Mouse (Mus musculus) heart, postnatal 25 days (tissue): ENCODE measurements around the gene Ms4a10. TPM values are rescaled to one million over a fixed set of nuclear protein-coding genes. Genes with fewer than 3 reads are reported as not detected.

Source experiments
- DNase-seq: peaks from one replicate; pipeline ENCODE4 v3.0.0; 2022; ENCODE audit warnings: low spot score
- intact Hi-C: fragments of 180-260 bp; cut with DNase I; formaldehyde crosslinking; loops from one replicate; pipeline ENCODE4 v1.15.1; 2025
- total RNA-seq, 2 experiments: library from RNA; stranded (reverse); gene quantifications; 2 replicates each; pipeline ENCODE4 v1.2.3; 2021

The Ms4a10 gene
- total RNA-seq, 2 experiments from 2014 or later, result not detected

GRCm38 (mm10) chr19:10924220-10924619 is 50.2 kb downstream of the Ms4a10 start:
- DNase-seq, result no peak

DNA sequence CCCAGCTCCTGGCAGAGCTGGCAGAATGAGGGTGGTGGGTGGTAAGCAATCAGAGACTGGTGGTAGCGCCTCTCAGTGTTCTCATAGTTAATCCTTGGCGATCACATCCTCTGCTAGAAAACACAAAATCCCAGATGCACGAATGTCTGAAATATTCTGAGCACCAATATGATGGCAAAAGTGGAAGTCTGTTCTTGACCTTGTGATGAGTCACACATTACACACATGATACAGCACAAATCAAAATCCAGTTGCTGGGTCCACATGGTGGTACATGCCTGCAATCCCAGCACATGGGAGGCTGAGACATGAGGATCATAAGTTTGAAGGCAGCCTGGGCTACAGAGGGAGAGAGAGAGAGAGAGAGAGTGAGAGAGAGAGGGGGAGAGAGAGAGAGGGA is 53.4 kb downstream of the Ms4a10 start:
- no peak for DNase-seq
- intact Hi-C loops, result no loop called here

More at GRCm38 (mm10) chr19:10924220-10924619, 50.2 kb downstream of the Ms4a10 start:
- intact Hi-C loops, result no loop called here

- DNase-seq, result no peak
- intact Hi-C loops, result no loop called here
Observed at GRCm38 (mm10) chr19:10920532-10920931, 53.9 kb downstream of the Ms4a10 start, which contains the start of gene Zp1. Gene Zp1, minus strand, starts transcription at chr19:10920632.

- no peak for DNase-seq
- intact Hi-C loops, result no loop called here
Observed at GRCm38 (mm10) chr19:10918321-10918991, 56.0 kb downstream of the Ms4a10 start.

- intact Hi-C loops, result no loop called here
Observed at GRCm38 (mm10) chr19:10916506-10916905, 58.0 kb downstream of the Ms4a10 start.

GRCm38 (mm10) chr19:10914870-10915269 is 59.6 kb downstream of the Ms4a10 start:
- intact Hi-C loops, result no loop called here
- no peak for DNase-seq

More at GRCm38 (mm10) chr19:10916506-10916905, 58.0 kb downstream of the Ms4a10 start:
- no peak for DNase-seq

DNA sequence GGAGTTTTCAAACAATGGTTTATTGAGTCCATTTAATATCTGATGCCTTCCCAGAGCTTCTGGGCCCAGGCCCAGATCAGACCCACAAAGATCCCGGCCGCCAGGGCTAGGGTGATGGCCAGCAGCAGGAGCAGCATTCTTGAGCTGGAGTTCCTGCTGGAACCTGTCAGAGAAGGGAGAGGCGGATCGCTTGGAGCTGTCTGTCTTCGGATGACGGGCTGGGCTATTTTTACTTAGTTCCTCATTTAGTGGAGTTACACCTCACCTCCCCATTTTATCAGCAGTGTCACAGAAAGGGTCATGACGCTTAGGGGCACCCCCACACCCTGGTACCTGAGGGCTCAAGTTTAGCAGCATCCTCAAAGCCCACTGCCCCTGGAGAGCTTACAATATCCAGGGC is 60.2 kb downstream of the Ms4a10 start:
- intact Hi-C loops, result no loop called here
- no peak for DNase-seq

Other genes with a start within 250 kb of the Ms4a10 start
- under 1 TPM; 0.34 to 0.48 TPM for gene Cd5, start 235.7 kb downstream of the Ms4a10 start, total RNA-seq
- under 1 TPM; 0.16 to 0.36 TPM for gene Cd6, start 144.6 kb downstream of the Ms4a10 start, total RNA-seq
- gene Slc15a3, start 134.9 kb downstream of the Ms4a10 start, total RNA-seq, result 1 to 10 TPM; 2.1 to 2.2 TPM
- gene Tmem132a, start 104.7 kb downstream of the Ms4a10 start, total RNA-seq, result 10 to 100 TPM; 15.6 to 17.9 TPM
- 10 to 100 TPM; 82.8 to 87.8 TPM for gene Tmem109, start 92.7 kb downstream of the Ms4a10 start, total RNA-seq
- gene Prpf19, start 79.4 kb downstream of the Ms4a10 start, total RNA-seq, result 100 to 1,000 TPM; 213 to 229 TPM
- gene Zp1, start 54.0 kb downstream of the Ms4a10 start, total RNA-seq, result not detected
- gene Ptgdr2, start 37.5 kb downstream of the Ms4a10 start, total RNA-seq, result under 1 TPM in 1 of 2 experiments, not detected in 1; 0.08 TPM
- gene Ccdc86, start 25.4 kb downstream of the Ms4a10 start, total RNA-seq, result 1 to 10 TPM; 5.7 to 6.2 TPM
- not detected for gene Ms4a15, start 18.6 kb upstream of the Ms4a10 start, total RNA-seq
- gene Ms4a18, start 43.4 kb upstream of the Ms4a10 start, total RNA-seq, result not detected
- 1 to 10 TPM; 1.2 to 1.8 TPM for gene Ms4a8a, start 106.4 kb upstream of the Ms4a10 start, total RNA-seq
- not detected for gene 1700017D01Rik, start 156.2 kb upstream of the Ms4a10 start, total RNA-seq
- not detected for gene 1700025F22Rik, start 190.7 kb upstream of the Ms4a10 start, total RNA-seq
- gene Ms4a13, start 222.1 kb upstream of the Ms4a10 start, total RNA-seq, result not detected